Comparison of ENCODE assay signal across 8 mouse cellular contexts in the genomic region with DNA sequence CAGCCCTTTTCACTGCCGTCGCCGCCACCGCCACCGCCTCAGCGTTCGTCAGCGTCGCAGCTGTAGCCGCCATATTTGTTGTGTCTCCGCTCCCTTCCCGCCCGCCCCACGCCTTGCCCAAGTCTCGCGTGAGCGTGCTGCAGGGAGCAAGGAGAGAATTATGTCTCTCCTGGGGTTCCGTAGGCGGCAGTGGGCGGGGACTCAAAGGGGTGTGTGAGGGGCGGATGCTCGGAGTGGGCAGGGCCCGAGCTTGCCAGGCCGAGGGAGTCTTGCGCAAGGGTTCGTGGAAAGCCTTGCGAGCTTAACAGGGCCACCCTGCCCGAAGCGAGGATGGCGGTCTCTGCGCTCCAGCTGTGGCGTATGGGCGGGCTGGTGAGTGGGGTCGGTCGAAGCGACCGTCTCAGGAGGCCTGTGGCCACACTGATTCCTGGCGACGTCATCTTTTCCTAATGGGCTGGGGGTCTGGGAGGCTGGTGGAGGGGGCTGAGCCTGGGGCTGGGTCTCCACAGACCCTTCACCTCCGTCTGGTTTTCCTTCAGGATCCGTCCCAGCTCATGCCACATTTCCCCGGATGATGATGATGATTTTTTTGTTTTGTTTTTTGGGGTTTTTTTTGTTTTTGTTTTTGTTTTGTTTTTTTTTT. TPM values are rescaled to one million over a fixed set of nuclear protein-coding genes. Genes with fewer than 3 reads are reported as not detected.
DNase-seq lines count a peak whose midpoint lies in the region; ATAC-seq lines count a peak whose summit lies in the region.

A gene (minus strand): TSS at position 106 of the 643 bp plus-strand sequence.
A gene (plus strand): TSS at position 186 of the 643 bp plus-strand sequence.

- ATAC-seq in erythroblast, adult 5-6 weeks (replicated peaks; ENCODE audit: low FRiP score, poor library complexity, severe bottlenecking): peak; percentile 98
- ATAC-seq in kidney, embryonic 15.5 days (replicated peaks; ENCODE audit: low FRiP score): peak; percentile 98
- peak; percentile 99 for ATAC-seq in monocyte, adult 5-6 weeks (replicated peaks; ENCODE audit: insufficient number of reproducible peaks, low FRiP score, low TSS enrichment, poor library complexity, severe bottlenecking)

- peak; percentile 98 to 99 for DNase-seq in B cell, adult 2 months
- peak; percentile 99 for DNase-seq in brain, adult 2 months (ENCODE audit: low read depth, low spot score)
- DNase-seq in heart, embryonic 10.5 days (ENCODE audit: low spot score): peak; percentile 99
- DNase-seq in liver: peak; percentile 99
- DNase-seq in spleen, postnatal 4 days (ENCODE audit: low spot score in 2 of 2): peak; percentile 99 to 100

- no peaks in the 10 kb centered on the region for H3K27me3 ChIP-seq in heart, embryonic 10.5 days (ENCODE audit: insufficient read depth, poor library complexity, severe bottlenecking)
- no peaks in the 10 kb centered on the region for H3K27me3 ChIP-seq in kidney, embryonic 15.5 days

- peak within 1 kb of the TSS; percentile 94 for H3K27ac ChIP-seq in heart, embryonic 10.5 days
- peak within 1 kb of the TSS; percentile 80 for H3K27ac ChIP-seq in kidney, embryonic 15.5 days

- H3K4me2 ChIP-seq in kidney, embryonic 15.5 days: peak within 1 kb of the TSS; percentile 74

- peak within 1 kb of the TSS; percentile 98 for H3K4me3 ChIP-seq in heart, embryonic 10.5 days
- peak within 1 kb of the TSS; percentile 89 for H3K4me3 ChIP-seq in kidney, embryonic 15.5 days (replicated peaks)

- no peaks in the 10 kb centered on the region for H3K36me3 ChIP-seq in heart, embryonic 10.5 days
- no peaks in the 10 kb centered on the region; the same call in 1 of the 2 replicates for H3K36me3 ChIP-seq in kidney, embryonic 15.5 days

- H3K9me3 ChIP-seq in heart, embryonic 10.5 days: no peaks in the 10 kb centered on the region
- no peaks in the 10 kb centered on the region for H3K9me3 ChIP-seq in kidney, embryonic 15.5 days (replicated peaks)

- peaks cover 12% of the 10 kb centered on the region for H3K4me1 ChIP-seq in heart, embryonic 10.5 days
- H3K4me1 ChIP-seq in kidney, embryonic 15.5 days: peaks cover 31% of the 10 kb centered on the region

- peak within 1 kb of the TSS; percentile 91 for H3K9ac ChIP-seq in kidney, embryonic 15.5 days

- under 1% methylated on average over 42 of the region's 42 CpGs for WGBS in heart, embryonic 10.5 days
- WGBS in kidney, embryonic 15.5 days: under 1% methylated on average over 42 of the region's 42 CpGs

RNA-seq across cellular contexts. Expression of the first gene that starts in this region (rescaled TPM):
- 29.3 and 48.6 TPM in 2 replicates for total RNA-seq in erythroblast, adult 5-6 weeks (2015; ENCODE audit: low replicate concordance)
- 24.5 and 33.7 TPM in 2 replicates for total RNA-seq in erythroblast, adult 5-6 weeks (2017; ENCODE audit: low replicate concordance)
- polyA plus RNA-seq in heart, embryonic 10.5 days (2016; fragmentation: Nextera tagmentation; extraction: Ambion mirVana): 10.6 and 12.7 TPM in 2 replicates
- polyA plus RNA-seq in kidney, embryonic 15.5 days (2015; fragmentation: Nextera tagmentation; extraction: Ambion mirVana): 14.9 and 16.4 TPM in 2 replicates
- 28.0 to 29.4 TPM (median 29.1 TPM) in 3 replicates for total RNA-seq in monocyte, adult 5-6 weeks (2017)

RNA-seq across cellular contexts. Expression of the second gene that starts in this region (rescaled TPM):
- total RNA-seq in erythroblast, adult 5-6 weeks (2015; ENCODE audit: low replicate concordance): 3.8 and 15.0 TPM in 2 replicates
- total RNA-seq in erythroblast, adult 5-6 weeks (2017; ENCODE audit: low replicate concordance): 13.1 and 19.5 TPM in 2 replicates
- polyA plus RNA-seq in heart, embryonic 10.5 days (2016; fragmentation: Nextera tagmentation; extraction: Ambion mirVana): 56.5 and 61.3 TPM in 2 replicates
- 99.4 and 101 TPM in 2 replicates for polyA plus RNA-seq in kidney, embryonic 15.5 days (2015; fragmentation: Nextera tagmentation; extraction: Ambion mirVana)
- 29.1 to 49.0 TPM (median 36.2 TPM) in 3 replicates for total RNA-seq in monocyte, adult 5-6 weeks (2017)

Comparison
In these comparisons a context has a peak if more than half of its experiments do, and no peak if none do; other contexts are left out.
1. Peak in every context shown above with its lines: DNase-seq, ATAC-seq, H3K4me3 ChIP-seq and H3K27ac ChIP-seq.